Mouse (Mus musculus): ENCODE measurements around the gene Slc35f4. TPM values are rescaled to one million over a fixed set of nuclear protein-coding genes. Genes with fewer than 3 reads are reported as not detected.

Gene Slc35f4
- total and polyA plus RNA-seq, 3 experiments, result not detected

DNA sequence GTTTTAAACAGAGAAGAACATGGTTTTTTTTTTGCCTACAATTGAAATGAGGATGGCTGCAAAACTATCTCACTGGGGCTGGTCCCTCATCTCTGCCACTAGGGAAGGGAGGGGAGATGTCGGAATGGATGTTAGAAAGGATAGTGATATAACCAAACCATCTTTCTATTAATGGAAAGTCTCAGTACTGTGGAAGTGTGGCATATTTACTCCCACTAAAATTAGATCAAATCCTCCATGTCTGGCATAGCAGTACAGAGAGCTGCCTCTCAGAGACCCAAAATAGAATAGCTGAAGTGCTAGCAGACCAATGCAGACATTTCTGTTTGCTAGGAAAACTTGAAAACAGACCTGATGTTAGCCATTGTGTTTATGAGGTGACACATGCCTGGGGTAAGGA lies 30.7 kb downstream of the Slc35f4 start:
- Histone ChIP-seq H3K27ac (ENCODE audit: control insufficient read depth, low read depth, low read length) (no peak overlapping the region), H3K9ac (ENCODE audit: control insufficient read depth, low read depth, low read length, poor library complexity, severe bottlenecking) (no peak overlapping the region), H3K4me1 (ENCODE audit: control insufficient read depth in 1 of 2, insufficient read depth in 2 of 2, low read length in 2 of 2) (no peaks in the 10 kb centered on the region), H3K36me3 (ENCODE audit: control insufficient read depth in 1 of 2, insufficient read depth in 2 of 2, low read length in 2 of 2) (no peaks in the 10 kb centered on the region), H3K9me3 (replicated peaks; ENCODE audit: insufficient read depth, low read length) (no peaks in the 10 kb centered on the region), H3K27me3 (ENCODE audit: control insufficient read depth in 1 of 2, insufficient read depth in 2 of 2, low read length in 2 of 2) (no peaks in the 10 kb centered on the region), H3K4me3 (ENCODE audit: control insufficient read depth in 1 of 2, insufficient read depth in 1 of 2, low read depth in 2 of 2, low read length in 2 of 2) (no peak overlapping the region), H3K79me2 (ENCODE audit: control insufficient read depth, insufficient read depth, low read length, poor library complexity) (no peaks in the 10 kb centered on the region)
- no peak for TF ChIP-seq ZNF384 (IDR thresholded peaks at IDR 0.05; ENCODE audit: low read depth, low read length)
- no peak for TF ChIP-seq CHD2 (IDR thresholded peaks at IDR 0.05; ENCODE audit: low read length)
- no peak for TF ChIP-seq MEF2A (IDR thresholded peaks at IDR 0.05; ENCODE audit: extremely low read depth, insufficient replicate concordance, low read depth, low read length, poor library complexity, severe bottlenecking)
- no peak for TF ChIP-seq GATA1 (IDR thresholded peaks at IDR 0.05; ENCODE audit: low read depth, low read length)
- TF ChIP-seq MYB (IDR thresholded peaks at IDR 0.05; ENCODE audit: low read depth, low read length), result no peak
- no peak for DNase-seq (ENCODE audit: low read depth, low spot score)

GRCm38 (mm10) chr14:49493793-49494192 lies 32.1 kb downstream of the Slc35f4 start:
- Histone ChIP-seq H3K4me1 (ENCODE audit: control insufficient read depth in 1 of 2, insufficient read depth in 2 of 2, low read length in 2 of 2) (no peaks in the 10 kb centered on the region), H3K9me3 (replicated peaks; ENCODE audit: insufficient read depth, low read length) (no peaks in the 10 kb centered on the region), H3K9ac (ENCODE audit: control insufficient read depth, low read depth, low read length, poor library complexity, severe bottlenecking) (no peak overlapping the region), H3K27ac (ENCODE audit: control insufficient read depth, low read depth, low read length) (no peak overlapping the region), H3K4me3 (ENCODE audit: control insufficient read depth in 1 of 2, insufficient read depth in 1 of 2, low read depth in 2 of 2, low read length in 2 of 2) (no peak overlapping the region), H3K36me3 (ENCODE audit: control insufficient read depth in 1 of 2, insufficient read depth in 2 of 2, low read length in 2 of 2) (no peaks in the 10 kb centered on the region), H3K79me2 (ENCODE audit: control insufficient read depth, insufficient read depth, low read length, poor library complexity) (no peaks in the 10 kb centered on the region), H3K27me3 (ENCODE audit: control insufficient read depth in 1 of 2, insufficient read depth in 2 of 2, low read length in 2 of 2) (no peaks in the 10 kb centered on the region)
- no peak for DNase-seq (ENCODE audit: low read depth, low spot score)
- no peak for TF ChIP-seq POLR2A (IDR thresholded peaks at IDR 0.05; ENCODE audit: control insufficient read depth in 1 of 2, insufficient read depth in 1 of 2, low read depth in 1 of 2, low read length in 2 of 2, poor library complexity in 1 of 2)
- no peak for TF ChIP-seq MAZ (IDR thresholded peaks at IDR 0.05; ENCODE audit: low read depth, low read length)
- no peak for TF ChIP-seq POLR2AphosphoS5 (IDR thresholded peaks at IDR 0.05; ENCODE audit: borderline replicate concordance, low read depth, low read length)
- no peak for TF ChIP-seq JUND (IDR thresholded peaks at IDR 0.05; ENCODE audit: low read depth, low read length)
- no peak for TF ChIP-seq CHD2 (IDR thresholded peaks at IDR 0.05; ENCODE audit: low read length)
- TF ChIP-seq TBP (IDR thresholded peaks at IDR 0.05; ENCODE audit: low read depth, low read length), result no peak
- TF ChIP-seq KAT2A (conservative IDR thresholded peaks at IDR 0.05; ENCODE audit: low read depth, low read length), result no peak
- TF ChIP-seq ELF1 (IDR thresholded peaks at IDR 0.05; ENCODE audit: low read depth, low read length), result no peak
- TF ChIP-seq ZMIZ1 (IDR thresholded peaks at IDR 0.05; ENCODE audit: low read depth, low read length), result no peak
- no peak for TF ChIP-seq MXI1 (IDR thresholded peaks at IDR 0.05; ENCODE audit: low read depth, low read length)
- no peak for TF ChIP-seq ETS1 (IDR thresholded peaks at IDR 0.05; ENCODE audit: low read depth, low read length)
- no peak for TF ChIP-seq MYC (IDR thresholded peaks at IDR 0.05; ENCODE audit: low read depth, low read length)
- TF ChIP-seq SIN3A (IDR thresholded peaks at IDR 0.05; ENCODE audit: low read length), result no peak
- TF ChIP-seq ZC3H11A (IDR thresholded peaks at IDR 0.05; ENCODE audit: low read depth, low read length), result no peak
- no peak for TF ChIP-seq CTCF (IDR thresholded peaks at IDR 0.05 in 2 of 3, conservative IDR thresholded peaks at IDR 0.05 in 1 of 3; ENCODE audit: control insufficient read depth in 1 of 3, insufficient read depth in 1 of 3, low read depth in 2 of 3, low read length in 3 of 3, poor library complexity in 1 of 3, severe bottlenecking in 1 of 3)
